Mouse (Mus musculus) hindbrain, postnatal 0 days (tissue): ENCODE measurements at regions not wholly inside any gene's neighbourhood (a gene's known extent, or its start where the extent isn't known, plus 50 kb on each side); places are given as distances from the start of the nearest gene placed in this dataset.

Source experiments
- ATAC-seq: fragments of 200-750 bp; cut with Nextera tagmentation; 2 replicates; pipeline ENCODE4 v1.8.0; 2017; ENCODE audit warnings: mild to moderate bottlenecking, moderate TSS enrichment, moderate library complexity
- DNase-seq: peaks from one replicate; pipeline ENCODE4 v3.0.0-alpha.2; 2015; ENCODE audit warnings: low spot score
- H3K27ac ChIP-seq: fragments of 300-500 bp; sonication (generic); 2 replicates; pipeline ENCODE4 v1.5.1; 2014; ENCODE audit warnings: mild to moderate bottlenecking
- H3K27me3 ChIP-seq: fragments of 300-500 bp; sonication (generic); 2 replicates; pipeline ENCODE4 v1.6.1; 2014; ENCODE audit warnings: low read length, mixed read lengths; ENCODE audit not compliant: insufficient read depth
- H3K36me3 ChIP-seq: fragments of 300-500 bp; sonication (generic); 2 replicates; pipeline ENCODE4 v1.6.1; 2014; ENCODE audit warnings: low read length, mixed read lengths; ENCODE audit not compliant: insufficient read depth
- H3K4me1 ChIP-seq: fragments of 300-500 bp; sonication (generic); 2 replicates; pipeline ENCODE4 v1.6.1; 2014; ENCODE audit warnings: antibody characterized with exemption, low read length, mixed read lengths; ENCODE audit not compliant: insufficient read depth
- H3K4me2 ChIP-seq: fragments of 300-500 bp; sonication (generic); 2 replicates; pipeline ENCODE4 v1.6.1; 2014; ENCODE audit warnings: low read depth, mild to moderate bottlenecking, low read length, moderate library complexity, mixed read lengths
- H3K4me3 ChIP-seq: fragments of 300-500 bp; sonication (generic); 2 replicates; pipeline ENCODE4 v1.5.1; 2014; ENCODE audit warnings: low read length
- H3K9ac ChIP-seq: fragments of 300-500 bp; sonication (generic); replicated peaks from 2 replicates; pipeline ENCODE4 v1.6.1; 2014; ENCODE audit warnings: mild to moderate bottlenecking, low read length, moderate library complexity, mixed read lengths
- H3K9me3 ChIP-seq: fragments of 300-500 bp; sonication (generic); 2 replicates; pipeline ENCODE4 v1.6.1; 2016; ENCODE audit warnings: low read length, mixed read lengths
- CTCF ChIP-seq: IDR thresholded peaks from 2 replicates; pipeline ENCODE4 v1.5.1; 2016; ENCODE audit warnings: antibody characterized with exemption, control low read depth, low read depth
- whole genome bisulfite sequencing: fragments of 180-500 bp; shearing (Covaris S2); extraction: QIAGEN DNeasy Blood & Tissue Kit; methylation state at CpG from one replicate; pipeline ENCODE4 v1.1.7; 2014; 5-methylcytosine and 5-hydroxymethylcytosine counted together

DNA sequence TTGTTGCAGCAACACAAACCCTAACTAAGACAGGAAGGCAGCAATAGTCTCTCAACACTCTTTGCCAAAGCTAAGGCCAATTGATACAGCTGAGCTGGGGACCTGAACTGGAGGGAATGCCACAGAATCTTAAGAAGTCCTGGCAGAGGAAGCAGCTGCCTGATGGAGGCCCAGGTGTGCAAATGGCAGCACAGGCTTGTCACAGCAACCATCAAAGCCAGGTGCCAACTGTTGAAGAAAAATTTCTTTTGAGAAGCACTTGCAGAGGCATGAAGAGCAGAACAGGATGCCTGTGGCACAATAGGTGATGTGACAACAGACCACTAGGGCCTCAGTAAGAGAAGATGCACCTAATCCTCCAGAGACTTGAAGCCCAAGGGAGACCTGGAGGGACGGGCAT is 378.1 kb downstream of the Gsdmc2 start:
- no peak for ATAC-seq
- no peaks in the 10 kb centered on the region for H3K9me3 ChIP-seq
- no peak overlapping the region for H3K9ac ChIP-seq

GRCm38 (mm10) chr15:63452529-63452928 is 392.4 kb downstream of the Gsdmc2 start:
- no peaks in the 10 kb centered on the region for H3K27me3 ChIP-seq
- TF ChIP-seq CTCF: no peak
- no peak overlapping the region for H3K9ac ChIP-seq
- no peak overlapping the region for H3K27ac ChIP-seq
- H3K9me3 ChIP-seq: no peaks in the 10 kb centered on the region
- H3K4me1 ChIP-seq: no peaks in the 10 kb centered on the region
- H3K4me2 ChIP-seq: no peak overlapping the region
- ATAC-seq (no peak), DNase-seq (no peak)
- 91% methylated on average over 3 of the region's 3 CpGs for WGBS
- no peak overlapping the region for H3K4me3 ChIP-seq
- no peaks in the 10 kb centered on the region for H3K36me3 ChIP-seq

More for the DNA sequence above, 378.1 kb downstream of the Gsdmc2 start:
- Histone ChIP-seq H3K27me3 (no peaks in the 10 kb centered on the region), H3K4me3 (no peak overlapping the region), H3K27ac (no peak overlapping the region), H3K4me2 (no peak overlapping the region), H3K36me3 (no peaks in the 10 kb centered on the region), H3K4me1 (no peaks in the 10 kb centered on the region)
- no peak for DNase-seq
- no peak for TF ChIP-seq CTCF
- WGBS: 79% methylated on average over 1 of the region's 1 CpGs

DNA sequence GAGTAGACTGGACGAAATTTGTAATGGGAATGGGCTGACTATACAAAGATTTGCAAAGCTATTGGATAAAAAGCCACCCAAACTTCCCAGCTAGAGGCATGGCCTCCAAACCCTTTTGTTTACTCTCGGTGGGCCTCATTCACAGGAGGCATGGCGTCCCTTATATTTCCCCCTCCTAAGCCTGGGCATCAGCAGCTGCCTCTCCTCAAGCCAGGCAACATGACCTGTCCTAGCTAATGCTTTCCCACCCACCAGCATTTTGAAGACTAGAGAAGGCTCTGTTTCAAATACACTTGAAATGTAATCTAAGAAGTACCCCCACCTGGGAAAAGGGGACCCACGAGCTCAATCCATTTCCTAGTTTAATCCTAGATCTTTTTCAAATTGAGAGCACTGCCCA is 398.7 kb downstream of the Gsdmc2 start:
- Histone ChIP-seq H3K9me3 (no peaks in the 10 kb centered on the region), H3K27ac (no peak overlapping the region), H3K4me1 (no peaks in the 10 kb centered on the region), H3K9ac (no peak overlapping the region), H3K4me3 (no peak overlapping the region), H3K27me3 (no peaks in the 10 kb centered on the region), H3K4me2 (no peak overlapping the region), H3K36me3 (no peaks in the 10 kb centered on the region)
- no peak for TF ChIP-seq CTCF
- 77% methylated on average over 4 of the region's 4 CpGs for WGBS
- no peak for DNase-seq
- ATAC-seq: no peak

DNA sequence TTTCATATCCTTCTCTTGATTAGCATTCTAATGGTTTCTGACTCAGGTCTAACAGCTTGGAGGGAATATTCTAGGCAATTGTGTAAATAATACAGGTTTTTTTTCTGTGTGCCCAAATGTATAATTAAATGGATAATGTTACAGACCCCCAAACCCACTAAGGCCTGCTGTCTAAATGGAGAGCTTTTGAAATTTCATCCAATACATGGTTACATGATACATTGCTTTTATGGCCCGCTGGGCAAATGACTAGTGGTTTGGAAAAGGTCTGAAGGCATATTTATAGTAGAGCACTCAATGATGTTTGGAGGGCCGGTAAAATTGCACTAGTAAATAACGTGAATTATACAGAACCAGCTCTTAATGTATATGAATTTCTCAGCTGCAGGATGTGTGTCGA is 400.0 kb downstream of the Gsdmc2 start:
- H3K4me1 ChIP-seq: no peaks in the 10 kb centered on the region
- no peak for TF ChIP-seq CTCF
- no peaks in the 10 kb centered on the region for H3K9me3 ChIP-seq
- WGBS: 86% methylated on average over 4 of the region's 4 CpGs
- no peaks in the 10 kb centered on the region for H3K36me3 ChIP-seq
- no peaks in the 10 kb centered on the region for H3K27me3 ChIP-seq
- DNase-seq: no peak
- no peak overlapping the region for H3K27ac ChIP-seq
- no peak for ATAC-seq
- no peak overlapping the region for H3K4me3 ChIP-seq
- H3K9ac ChIP-seq: no peak overlapping the region
- no peak overlapping the region for H3K4me2 ChIP-seq

- H3K9me3 ChIP-seq: no peaks in the 10 kb centered on the region
- WGBS: 90% methylated on average over 6 of the region's 6 CpGs
- TF ChIP-seq CTCF: no peak
- no peak overlapping the region for H3K9ac ChIP-seq
- H3K4me1 ChIP-seq: no peaks in the 10 kb centered on the region
- H3K4me3 ChIP-seq: no peak overlapping the region
- no peaks in the 10 kb centered on the region for H3K36me3 ChIP-seq
- DNase-seq (no peak), ATAC-seq (no peak)
- H3K27ac ChIP-seq: no peak overlapping the region
- no peaks in the 10 kb centered on the region for H3K27me3 ChIP-seq
- H3K4me2 ChIP-seq: no peak overlapping the region
Observed at GRCm38 (mm10) chr15:63442146-63442780, 402.7 kb downstream of the Gsdmc2 start.

- H3K9ac ChIP-seq: no peak overlapping the region
- H3K4me1 ChIP-seq: no peaks in the 10 kb centered on the region
- no peaks in the 10 kb centered on the region for H3K36me3 ChIP-seq
- DNase-seq (no peak), ATAC-seq (no peak)
- TF ChIP-seq CTCF: no peak
- H3K4me3 ChIP-seq: no peak overlapping the region
- no peak overlapping the region for H3K27ac ChIP-seq
- H3K27me3 ChIP-seq: no peaks in the 10 kb centered on the region
- 78% methylated on average over 4 of the region's 4 CpGs for WGBS
- H3K9me3 ChIP-seq: no peaks in the 10 kb centered on the region
- no peak overlapping the region for H3K4me2 ChIP-seq
Observed at GRCm38 (mm10) chr15:63412649-63413048, 432.3 kb downstream of the Gsdmc2 start.

DNA sequence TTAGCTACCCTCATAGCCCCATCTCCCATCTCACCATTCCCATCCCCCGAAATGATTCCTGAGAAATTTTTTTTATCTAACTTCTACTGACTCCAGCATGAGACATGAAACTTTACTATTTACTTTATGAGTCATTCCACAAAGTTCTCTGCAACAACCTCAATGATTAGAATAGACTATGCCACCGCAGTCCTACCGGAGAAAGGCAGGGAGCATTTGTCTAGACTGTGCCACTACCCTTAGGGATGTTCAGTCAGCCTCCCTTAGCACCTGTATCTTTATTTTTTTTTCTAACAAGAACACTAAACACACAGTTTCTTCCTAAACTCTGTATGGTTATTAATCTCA is 433.2 kb downstream of the Gsdmc2 start:
- no peak overlapping the region for H3K9ac ChIP-seq
- no peaks in the 10 kb centered on the region for H3K36me3 ChIP-seq
- WGBS: 93% methylated on average over 3 of the region's 3 CpGs
- H3K27ac ChIP-seq: no peak overlapping the region
- no peak overlapping the region for H3K4me2 ChIP-seq
- no peak overlapping the region for H3K4me3 ChIP-seq
- H3K4me1 ChIP-seq: no peaks in the 10 kb centered on the region
- DNase-seq (no peak), ATAC-seq (no peak)
- H3K9me3 ChIP-seq: no peaks in the 10 kb centered on the region
- no peaks in the 10 kb centered on the region for H3K27me3 ChIP-seq
- TF ChIP-seq CTCF: no peak
